Mouse (Mus musculus) stomach, embryonic 15.5 days (tissue): ENCODE measurements around the gene Lmna. TPM values are rescaled to one million over a fixed set of nuclear protein-coding genes. Genes with fewer than 3 reads are reported as not detected.

Experiments used
- ATAC-seq: fragments of 200-750 bp; cut with Nextera tagmentation; 2 replicates; pipeline ENCODE4 v1.8.0; 2017; ENCODE audit warnings: low read depth, moderate number of reproducible peaks, moderate TSS enrichment; ENCODE audit not compliant: insufficient read depth, low FRiP score
- H3K27ac ChIP-seq: fragments of 300-500 bp; sonication (generic); 2 replicates; pipeline ENCODE4 v1.5.1; 2015; ENCODE audit warnings: mild to moderate bottlenecking, inconsistent platforms
- H3K27me3 ChIP-seq: fragments of 300-500 bp; sonication (generic); replicated peaks from 2 replicates; pipeline ENCODE4 v1.6.1; 2015; ENCODE audit warnings: inconsistent platforms
- H3K36me3 ChIP-seq: fragments of 300-500 bp; sonication (generic); 2 replicates; pipeline ENCODE4 v1.6.1; 2015; ENCODE audit warnings: inconsistent platforms
- H3K4me1 ChIP-seq: fragments of 300-500 bp; sonication (generic); 2 replicates; pipeline ENCODE4 v1.6.1; 2015; ENCODE audit warnings: inconsistent platforms
- H3K4me2 ChIP-seq: fragments of 300-500 bp; sonication (generic); 2 replicates; pipeline ENCODE4 v1.6.1; 2015; ENCODE audit warnings: mild to moderate bottlenecking, inconsistent platforms
- H3K4me3 ChIP-seq: fragments of 300-500 bp; sonication (generic); replicated peaks from 2 replicates; pipeline ENCODE4 v1.5.1; 2015; ENCODE audit warnings: inconsistent platforms
- H3K9ac ChIP-seq: fragments of 300-500 bp; sonication (generic); 2 replicates; pipeline ENCODE4 v1.6.1; 2015; ENCODE audit warnings: inconsistent platforms
- H3K9me3 ChIP-seq: fragments of 300-500 bp; sonication (generic); 2 replicates; pipeline ENCODE4 v1.6.1; 2016; ENCODE audit warnings: inconsistent platforms
- WGBS: fragments of 180-500 bp; shearing (Covaris S2); methylation state at CpG from one replicate; pipeline ENCODE4 v1.1.7; 2015; 5-methylcytosine and 5-hydroxymethylcytosine counted together
- polyA plus RNA-seq: library from polyadenylated mRNA; unstranded; fragments of >200 nt; fragmentation: Nextera tagmentation; extraction: Ambion mirVana; gene quantifications from 2 replicates; pipeline ENCODE4 v1.2.1, GENCODE M21; 2015

The Lmna gene
- polyA plus RNA-seq, 1 experiment from 2014 or later: 214 TPM

- Histone ChIP-seq H3K27me3 (no peaks in the 10 kb centered on the region), H3K4me2 (no peak overlapping the region), H3K4me1 (no peaks in the 10 kb centered on the region), H3K36me3 (no peaks in the 10 kb centered on the region), H3K9ac (no peak overlapping the region), H3K4me3 (no peak overlapping the region), H3K9me3 (no peaks in the 10 kb centered on the region), H3K27ac (no peak overlapping the region)
- 58% methylated on average over 6 of the region's 6 CpGs for WGBS
- ATAC-seq: no peak
Observed at GRCm38 (mm10) chr3:88476403-88476802, 33.4 kb downstream of the Lmna start.

GRCm38 (mm10) chr3:88473571-88473970, 36.2 kb downstream of the Lmna start:
- H3K9ac ChIP-seq: no peak overlapping the region
- H3K27me3 ChIP-seq: no peaks in the 10 kb centered on the region
- no peak overlapping the region for H3K4me3 ChIP-seq
- H3K4me2 ChIP-seq: no peak overlapping the region
- H3K36me3 ChIP-seq: no peaks in the 10 kb centered on the region
- H3K4me1 ChIP-seq: no peaks in the 10 kb centered on the region
- H3K27ac ChIP-seq: no peak overlapping the region
- WGBS: 88% methylated on average over 1 of the region's 1 CpGs
- H3K9me3 ChIP-seq: no peaks in the 10 kb centered on the region
- ATAC-seq: no peak

- Histone ChIP-seq H3K4me2 (no peak overlapping the region), H3K36me3 (no peaks in the 10 kb centered on the region), H3K27me3 (no peaks in the 10 kb centered on the region), H3K9me3 (no peaks in the 10 kb centered on the region), H3K27ac (no peak overlapping the region), H3K4me3 (no peak overlapping the region), H3K9ac (no peak overlapping the region), H3K4me1 (no peaks in the 10 kb centered on the region)
- 42% methylated on average over 5 of the region's 5 CpGs for whole genome bisulfite sequencing
- ATAC-seq: no peak
Observed at GRCm38 (mm10) chr3:88473020-88473419, 36.7 kb downstream of the Lmna start.

GRCm38 (mm10) chr3:88470943-88471479, 38.7 kb downstream of the Lmna start:
- H3K4me3 ChIP-seq: no peak overlapping the region
- no peaks in the 10 kb centered on the region for H3K36me3 ChIP-seq
- H3K9ac ChIP-seq: no peak overlapping the region
- 47% methylated on average over 10 of the region's 10 CpGs for WGBS
- no peak overlapping the region; the same call in 1 of the 2 replicates for H3K27ac ChIP-seq
- peak; percentile 48; the same call in 1 of the 2 replicates for ATAC-seq
- no peak overlapping the region for H3K4me2 ChIP-seq
- no peaks in the 10 kb centered on the region for H3K27me3 ChIP-seq
- 0 out of 2 replicates have a peak, but pooled peaks cover 2% of the 10 kb centered on the region for H3K4me1 ChIP-seq
- no peaks in the 10 kb centered on the region for H3K9me3 ChIP-seq

GRCm38 (mm10) chr3:88469466-88469865, 40.3 kb downstream of the Lmna start:
- Histone ChIP-seq H3K4me2 (no peak overlapping the region), H3K9me3 (no peaks in the 10 kb centered on the region), H3K36me3 (no peaks in the 10 kb centered on the region), H3K27me3 (no peaks in the 10 kb centered on the region), H3K9ac (no peak overlapping the region), H3K4me1 (0 out of 2 replicates have a peak, but pooled peaks cover 2% of the 10 kb centered on the region), H3K27ac (no peak overlapping the region), H3K4me3 (no peak overlapping the region)
- 78% methylated on average over 2 of the region's 2 CpGs for WGBS
- ATAC-seq: no peak

GRCm38 (mm10) chr3:88467116-88467824, 42.5 kb downstream of the Lmna start:
- WGBS: 27% methylated on average over 16 of the region's 16 CpGs
- Histone ChIP-seq H3K9me3 (no peaks in the 10 kb centered on the region), H3K4me3 (no peak overlapping the region), H3K27ac (no peak overlapping the region), H3K36me3 (no peaks in the 10 kb centered on the region), H3K4me1 (0 out of 2 replicates have a peak, but pooled peaks cover 2% of the 10 kb centered on the region), H3K4me2 (no peak overlapping the region), H3K9ac (no peak overlapping the region), H3K27me3 (no peaks in the 10 kb centered on the region)
- ATAC-seq: peak; percentile 75

GRCm38 (mm10) chr3:88465127-88465526, 44.6 kb downstream of the Lmna start:
- Histone ChIP-seq H3K4me3 (no peak overlapping the region), H3K27ac (no peak overlapping the region), H3K27me3 (no peaks in the 10 kb centered on the region), H3K4me2 (no peak overlapping the region), H3K9me3 (no peaks in the 10 kb centered on the region), H3K9ac (no peak overlapping the region), H3K4me1 (0 out of 2 replicates have a peak, but pooled peaks cover 2% of the 10 kb centered on the region), H3K36me3 (no peaks in the 10 kb centered on the region)
- no peak for ATAC-seq
- WGBS: 75% methylated on average over 2 of the region's 2 CpGs

GRCm38 (mm10) chr3:88464425-88464824, 45.3 kb downstream of the Lmna start:
- 49% methylated on average over 3 of the region's 3 CpGs for WGBS
- ATAC-seq: no peak
- Histone ChIP-seq H3K4me2 (no peak overlapping the region), H3K9ac (no peak overlapping the region), H3K36me3 (no peaks in the 10 kb centered on the region), H3K4me1 (0 out of 2 replicates have a peak, but pooled peaks cover 2% of the 10 kb centered on the region), H3K27ac (no peak overlapping the region), H3K27me3 (no peaks in the 10 kb centered on the region), H3K4me3 (no peak overlapping the region), H3K9me3 (no peaks in the 10 kb centered on the region)

GRCm38 (mm10) chr3:88460983-88461696, 48.6 kb downstream of the Lmna start, which contains the start of gene Sema4a:
TSS of gene Sema4a (minus strand) at chr3:88461182.
- Histone ChIP-seq H3K27me3 (no peaks in the 10 kb centered on the region), H3K36me3 (no peaks in the 10 kb centered on the region), H3K9ac (no peak within 1 kb of the TSS), H3K27ac (no peak within 1 kb of the TSS), H3K4me2 (no peak within 1 kb of the TSS), H3K4me3 (no peak within 1 kb of the TSS), H3K9me3 (no peaks in the 10 kb centered on the region), H3K4me1 (peaks cover 8% of the 10 kb centered on the region; the same call in 1 of the 2 replicates)
- ATAC-seq: no peak
- WGBS: 47% methylated on average over 12 of the region's 12 CpGs

GRCm38 (mm10) chr3:88460029-88460428, 49.7 kb downstream of the Lmna start:
- no peak overlapping the region for H3K4me3 ChIP-seq
- H3K27me3 ChIP-seq: no peaks in the 10 kb centered on the region
- no peak overlapping the region for H3K9ac ChIP-seq
- 79% methylated on average over 5 of the region's 5 CpGs for WGBS
- H3K4me2 ChIP-seq: no peak overlapping the region
- H3K4me1 ChIP-seq: peaks cover 12% of the 10 kb centered on the region; the same call in 1 of the 2 replicates
- ATAC-seq: no peak
- H3K36me3 ChIP-seq: no peaks in the 10 kb centered on the region
- H3K27ac ChIP-seq: no peak overlapping the region
- no peaks in the 10 kb centered on the region for H3K9me3 ChIP-seq

GRCm38 (mm10) chr3:88458778-88459219, 51.0 kb downstream of the Lmna start:
- Histone ChIP-seq H3K36me3 (no peaks in the 10 kb centered on the region), H3K4me2 (peak overlapping the region; percentile 10; the same call in 1 of the 2 replicates), H3K9ac (no peak overlapping the region), H3K4me1 (peaks cover 18% of the 10 kb centered on the region; the same call in 1 of the 2 replicates), H3K9me3 (no peaks in the 10 kb centered on the region), H3K27ac (no peak overlapping the region), H3K27me3 (no peaks in the 10 kb centered on the region), H3K4me3 (no peak overlapping the region)
- no peak for ATAC-seq
- 2% methylated on average over 14 of the region's 14 CpGs for WGBS
